Mouse (Mus musculus) liver, embryonic 13.5 days (tissue): ENCODE measurements around the gene Psmd3. TPM values are rescaled to one million over a fixed set of nuclear protein-coding genes. Genes with fewer than 3 reads are reported as not detected.
"Not testable (repeated sequence)": the region's sequence is repeated elsewhere in the genome, so short reads cannot be mapped to it uniquely, and the experiment has no call there.

ENCODE experiments used
- ATAC-seq: fragments of 200-750 bp; cut with Nextera tagmentation; 2 replicates; pipeline ENCODE4 v1.8.0; 2017; ENCODE audit warnings: low read depth, mild to moderate bottlenecking, moderate number of reproducible peaks, moderate library complexity
- DNase-seq: peaks from one replicate; pipeline ENCODE4 v3.0.0; 2022
- H3K27ac ChIP-seq: fragments of 300-500 bp; sonication (generic); 2 replicates; pipeline ENCODE4 v1.5.1; 2015; ENCODE audit warnings: moderate library complexity, mild to moderate bottlenecking, inconsistent platforms
- H3K27me3 ChIP-seq: fragments of 300-500 bp; sonication (generic); 2 replicates; pipeline ENCODE4 v1.6.1; 2015; ENCODE audit warnings: mild to moderate bottlenecking, inconsistent platforms
- H3K36me3 ChIP-seq: fragments of 300-500 bp; sonication (generic); 2 replicates; pipeline ENCODE4 v1.6.1; 2015; ENCODE audit warnings: mild to moderate bottlenecking, inconsistent platforms
- H3K4me1 ChIP-seq: fragments of 300-500 bp; sonication (generic); replicated peaks from 2 replicates; pipeline ENCODE4 v1.6.1; 2015; ENCODE audit warnings: inconsistent platforms
- H3K4me2 ChIP-seq: fragments of 300-500 bp; sonication (generic); 2 replicates; pipeline ENCODE4 v1.6.1; 2015; ENCODE audit warnings: inconsistent platforms, mild to moderate bottlenecking, moderate library complexity
- H3K4me3 ChIP-seq: fragments of 300-500 bp; sonication (generic); replicated peaks from 2 replicates; pipeline ENCODE4 v1.5.1; 2015; ENCODE audit warnings: mild to moderate bottlenecking, inconsistent platforms
- H3K9ac ChIP-seq: fragments of 300-500 bp; sonication (generic); 2 replicates; pipeline ENCODE4 v1.6.1; 2015; ENCODE audit warnings: mild to moderate bottlenecking, inconsistent platforms
- H3K9me3 ChIP-seq: fragments of 300-500 bp; sonication (generic); replicated peaks from 2 replicates; pipeline ENCODE4 v1.6.1; 2016; ENCODE audit warnings: inconsistent platforms
- WGBS: fragments of 180-500 bp; shearing (Covaris S2); methylation state at CpG from one replicate; pipeline ENCODE4 v1.1.7; 2015; ENCODE audit not compliant: insufficient replicate concordance; 5-methylcytosine and 5-hydroxymethylcytosine counted together
- polyA plus RNA-seq: library from polyadenylated mRNA; unstranded; fragments of >200 nt; fragmentation: Nextera tagmentation; extraction: Ambion mirVana; gene quantifications from 2 replicates; pipeline ENCODE4 v1.2.1, GENCODE M21; 2015

Gene Psmd3
- polyA plus RNA-seq, 1 experiment from 2014 or later: 143 TPM

- Histone ChIP-seq H3K9me3 (no peaks in the 10 kb centered on the region), H3K4me1 (peaks cover 47% of the 10 kb centered on the region), H3K4me2 (no peak overlapping the region), H3K27ac (0 out of 2 replicates have a peak overlapping the region, but pooled peaks have one; percentile 43), H3K36me3 (peaks cover 72% of the 10 kb centered on the region), H3K4me3 (no peak overlapping the region), H3K9ac (no peak overlapping the region), H3K27me3 (no peaks in the 10 kb centered on the region)
- 87% methylated on average over 22 of the region's 22 CpGs for WGBS
- no peak for ATAC-seq
- DNase-seq: no peak
Measured at GRCm38 (mm10) chr11:98707401-98708281, 25.3 kb downstream of the Psmd3 start.

- H3K4me2 ChIP-seq: no peak overlapping the region
- H3K27me3 ChIP-seq: no peaks in the 10 kb centered on the region
- peaks cover 80% of the 10 kb centered on the region for H3K36me3 ChIP-seq
- 0 out of 2 replicates have a peak, but pooled peaks have one; percentile 18 for ATAC-seq
- H3K4me3 ChIP-seq: no peak overlapping the region
- H3K9ac ChIP-seq: no peak overlapping the region
- H3K27ac ChIP-seq: peak overlapping the region; percentile 58
- H3K4me1 ChIP-seq: peaks cover 43% of the 10 kb centered on the region
- no peak for DNase-seq
- WGBS: 66% methylated on average over 19 of the region's 19 CpGs
- H3K9me3 ChIP-seq: no peaks in the 10 kb centered on the region
Measured at GRCm38 (mm10) chr11:98708282-98708956, 26.1 kb downstream of the Psmd3 start.

- 61% methylated on average over 26 of the region's 26 CpGs for WGBS
- no peaks in the 10 kb centered on the region for H3K9me3 ChIP-seq
- DNase-seq: no peak
- peak overlapping the region; percentile 58 for H3K27ac ChIP-seq
- peaks cover 40% of the 10 kb centered on the region for H3K4me1 ChIP-seq
- ATAC-seq: no peak
- H3K9ac ChIP-seq: no peak overlapping the region
- peaks cover 87% of the 10 kb centered on the region for H3K36me3 ChIP-seq
- no peaks in the 10 kb centered on the region for H3K27me3 ChIP-seq
- no peak overlapping the region for H3K4me3 ChIP-seq
- no peak overlapping the region for H3K4me2 ChIP-seq
Measured at GRCm38 (mm10) chr11:98709001-98709741, 26.8 kb downstream of the Psmd3 start.

- Histone ChIP-seq H3K27me3 (no peaks in the 10 kb centered on the region), H3K9me3 (no peaks in the 10 kb centered on the region), H3K4me2 (0 out of 2 replicates have a peak overlapping the region, but pooled peaks have one; percentile 3), H3K36me3 (peaks cover 87% of the 10 kb centered on the region), H3K4me3 (no peak overlapping the region), H3K4me1 (peaks cover 40% of the 10 kb centered on the region), H3K27ac (peak overlapping the region; percentile 6; the same call in 1 of the 2 replicates), H3K9ac (no peak overlapping the region)
- ATAC-seq (peak; percentile 52), DNase-seq (peak; percentile 68)
- WGBS: 25% methylated on average over 12 of the region's 12 CpGs
Measured at GRCm38 (mm10) chr11:98710416-98711045, 28.2 kb downstream of the Psmd3 start.

- DNase-seq (no peak), ATAC-seq (no peak)
- Histone ChIP-seq H3K4me3 (no peak overlapping the region), H3K4me1 (peaks cover 40% of the 10 kb centered on the region), H3K36me3 (peaks cover 87% of the 10 kb centered on the region), H3K27ac (peak overlapping the region; percentile 6; the same call in 1 of the 2 replicates), H3K27me3 (no peaks in the 10 kb centered on the region), H3K4me2 (0 out of 2 replicates have a peak overlapping the region, but pooled peaks have one; percentile 3), H3K9me3 (no peaks in the 10 kb centered on the region), H3K9ac (no peak overlapping the region)
- WGBS: 45% methylated on average over 4 of the region's 4 CpGs
Measured at GRCm38 (mm10) chr11:98711046-98711434, 28.7 kb downstream of the Psmd3 start.

- peak overlapping the region; percentile 21; the same call in 1 of the 2 replicates for H3K27ac ChIP-seq
- H3K4me1 ChIP-seq: peaks cover 40% of the 10 kb centered on the region
- WGBS: 73% methylated on average over 6 of the region's 6 CpGs
- not testable (repeated sequence) for ATAC-seq, H3K27me3 ChIP-seq, H3K4me3 ChIP-seq, H3K9ac ChIP-seq, H3K9me3 ChIP-seq, DNase-seq, H3K4me2 ChIP-seq
- H3K36me3 ChIP-seq: peaks cover 86% of the 10 kb centered on the region
Measured at GRCm38 (mm10) chr11:98712009-98712408, 29.7 kb downstream of the Psmd3 start.

GRCm38 (mm10) chr11:98713703-98714102 is 31.3 kb downstream of the Psmd3 start:
- DNase-seq: no peak

GRCm38 (mm10) chr11:98715946-98716345 is 33.6 kb downstream of the Psmd3 start:
- H3K27ac ChIP-seq: no peak overlapping the region
- H3K4me1 ChIP-seq: peaks cover 29% of the 10 kb centered on the region
- DNase-seq: no peak
- H3K36me3 ChIP-seq: peaks cover 68% of the 10 kb centered on the region
- H3K4me3 ChIP-seq: no peak overlapping the region
- 88% methylated on average over 9 of the region's 9 CpGs for WGBS
- ATAC-seq: no peak
- H3K9ac ChIP-seq: no peak overlapping the region
- no peaks in the 10 kb centered on the region for H3K9me3 ChIP-seq
- no peaks in the 10 kb centered on the region for H3K27me3 ChIP-seq
- no peak overlapping the region for H3K4me2 ChIP-seq

More at GRCm38 (mm10) chr11:98713703-98714102, 31.3 kb downstream of the Psmd3 start:
- no peak overlapping the region for H3K27ac ChIP-seq
- no peak overlapping the region for H3K4me3 ChIP-seq
- no peaks in the 10 kb centered on the region for H3K9me3 ChIP-seq
- no peaks in the 10 kb centered on the region for H3K27me3 ChIP-seq
- peaks cover 38% of the 10 kb centered on the region for H3K4me1 ChIP-seq
- peaks cover 83% of the 10 kb centered on the region for H3K36me3 ChIP-seq
- ATAC-seq: no peak
- H3K4me2 ChIP-seq: no peak overlapping the region
- no peak overlapping the region for H3K9ac ChIP-seq
- WGBS: 75% methylated on average over 12 of the region's 12 CpGs

- Histone ChIP-seq H3K4me3 (no peak overlapping the region), H3K9me3 (no peaks in the 10 kb centered on the region), H3K4me1 (peaks cover 32% of the 10 kb centered on the region), H3K27ac (no peak overlapping the region), H3K36me3 (peaks cover 53% of the 10 kb centered on the region), H3K4me2 (no peak overlapping the region), H3K27me3 (no peaks in the 10 kb centered on the region), H3K9ac (no peak overlapping the region)
- 29% methylated on average over 13 of the region's 13 CpGs for WGBS
- DNase-seq: no peak
- no peak for ATAC-seq
Measured at GRCm38 (mm10) chr11:98717904-98718303, 35.5 kb downstream of the Psmd3 start.

- 65% methylated on average over 2 of the region's 2 CpGs for WGBS
- H3K4me1 ChIP-seq: peaks cover 32% of the 10 kb centered on the region
- no peak for ATAC-seq
- no peak for DNase-seq
- H3K4me2 ChIP-seq: no peak overlapping the region
- H3K27me3 ChIP-seq: no peaks in the 10 kb centered on the region
- H3K9ac ChIP-seq: no peak overlapping the region
- peaks cover 41% of the 10 kb centered on the region for H3K36me3 ChIP-seq
- no peaks in the 10 kb centered on the region for H3K9me3 ChIP-seq
- H3K4me3 ChIP-seq: no peak overlapping the region
- no peak overlapping the region for H3K27ac ChIP-seq
Measured at GRCm38 (mm10) chr11:98720756-98721155, 38.4 kb downstream of the Psmd3 start.
